Mouse (Mus musculus) liver, postnatal 0 days (tissue): ENCODE measurements around the gene Hivep3.

ENCODE experiments used
- CTCF ChIP-seq: sonication (generic); IDR thresholded peaks from 2 replicates; pipeline ENCODE4 v1.5.1; 2016; ENCODE audit warnings: antibody characterized with exemption, low read depth
- EP300 ChIP-seq: IDR thresholded peaks from 2 replicates; pipeline ENCODE4 v1.6.1; 2016; ENCODE audit warnings: antibody characterized with exemption, low read depth, mild to moderate bottlenecking

GRCm38 (mm10) chr4:119947232-119948162 lies 213.9 kb downstream of the Hivep3 start:
- 0 out of 2 replicates have a peak, but pooled peaks have one; percentile 21 for TF ChIP-seq CTCF
- no peak for TF ChIP-seq EP300
